Mouse (Mus musculus) lung, postnatal 0 days (tissue): ENCODE measurements at regions not wholly inside any gene's neighbourhood (a gene's known extent, or its start where the extent isn't known, plus 50 kb on each side); places are given as distances from the start of the nearest gene placed in this dataset.

Experiments
- CTCF ChIP-seq: IDR thresholded peaks from 2 replicates; pipeline ENCODE4 v1.5.1; 2016; ENCODE audit warnings: antibody characterized with exemption, mild to moderate bottlenecking
- EP300 ChIP-seq: IDR thresholded peaks from 2 replicates; pipeline ENCODE4 v1.6.1; 2016; ENCODE audit warnings: antibody characterized with exemption, mild to moderate bottlenecking, control low read depth

DNA sequence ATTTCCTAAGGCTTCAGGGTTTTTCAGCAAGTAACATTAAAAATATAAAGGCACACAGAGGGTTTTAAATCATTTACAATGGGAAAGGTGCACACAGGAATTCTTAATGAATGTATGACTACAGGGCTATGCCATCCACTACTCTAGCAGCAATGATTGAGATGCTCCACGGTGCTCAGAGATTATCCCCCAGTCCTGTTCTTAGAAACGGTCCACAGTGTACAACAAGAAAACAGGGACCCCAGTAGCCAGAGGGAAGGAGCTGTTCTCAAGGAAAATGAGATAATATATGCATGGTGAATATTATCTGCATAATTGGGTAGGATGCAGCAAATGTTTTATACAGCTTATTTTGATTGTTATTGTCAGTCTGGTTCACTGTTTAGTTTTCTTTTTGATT is 186.3 kb upstream of the Speer2 start:
- TF ChIP-seq EP300: no peak
- TF ChIP-seq CTCF: no peak
